Mouse (Mus musculus): Measurements from ENCODE around the gene Cfap77. TPM values are rescaled to one million over a fixed set of nuclear protein-coding genes. Genes with fewer than 3 reads are reported as not detected.

The Cfap77 gene
- polyA plus RNA-seq, 1 experiment from 2014 or later: 0.18 TPM

DNA sequence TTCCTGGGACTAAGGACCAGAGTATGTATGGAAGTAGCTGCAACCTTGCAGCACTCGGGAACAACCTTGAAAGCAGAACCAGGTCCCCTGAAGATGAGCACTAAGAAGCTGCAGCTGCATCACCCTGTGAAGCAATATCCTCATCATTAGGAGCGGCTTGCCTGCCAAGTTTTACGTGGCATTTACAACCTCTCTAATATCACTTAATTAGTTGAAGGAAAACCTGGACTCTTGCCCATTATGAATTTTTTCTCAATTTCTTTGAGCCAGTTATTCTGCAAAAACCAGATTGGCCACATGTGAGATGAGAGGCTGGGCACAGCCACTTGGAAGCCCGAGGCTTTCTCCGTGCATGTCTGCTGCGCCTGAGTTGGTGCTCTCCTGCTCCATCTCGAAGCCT is 159.0 kb downstream of the Cfap77 start:
- no peak for ATAC-seq (replicated peaks; ENCODE audit: extremely low read depth, insufficient read depth, low FRiP score)
- Histone ChIP-seq H3K4me1 (ENCODE audit: control insufficient read depth, insufficient read depth, low read length) (no peaks in the 10 kb centered on the region), H3K27me3 (ENCODE audit: control insufficient read depth, insufficient read depth, low read length) (no peaks in the 10 kb centered on the region), H3K4me2 (ENCODE audit: low read depth, low read length) (no peak overlapping the region), H3K4me3 (ENCODE audit: low read length) (no peak overlapping the region), H3K27ac (ENCODE audit: low read length) (no peak overlapping the region), H3K9ac (ENCODE audit: low read length) (no peak overlapping the region), H3K36me3 (ENCODE audit: control insufficient read depth, insufficient read depth) (peaks cover 8% of the 10 kb centered on the region), H3K9me3 (replicated peaks; ENCODE audit: control insufficient read depth, low read length) (no peaks in the 10 kb centered on the region)
- WGBS: 80% methylated on average over 7 of the region's 7 CpGs

DNA sequence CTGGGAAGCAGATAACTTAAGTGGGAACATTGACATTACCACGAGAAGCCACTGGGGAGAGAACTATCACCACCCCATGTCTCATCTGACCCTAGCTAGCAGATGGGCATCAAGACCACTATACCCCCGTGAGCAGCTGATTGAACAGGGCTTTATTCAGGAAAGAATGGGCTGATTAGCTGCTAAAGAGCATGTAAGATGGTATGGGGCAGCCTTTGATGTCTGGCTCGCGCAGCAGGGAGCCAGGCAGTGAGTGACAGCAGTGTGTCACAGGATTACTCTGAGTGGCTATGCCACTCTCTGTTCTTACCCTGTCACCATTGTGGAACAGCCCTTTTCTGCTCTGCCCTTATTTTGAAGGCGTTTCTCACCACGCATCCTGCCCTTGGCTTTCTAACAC is 161.3 kb downstream of the Cfap77 start:
- H3K27me3 ChIP-seq (ENCODE audit: control insufficient read depth, insufficient read depth, low read length): no peaks in the 10 kb centered on the region
- no peak overlapping the region for H3K4me2 ChIP-seq (ENCODE audit: low read depth, low read length)
- H3K27ac ChIP-seq (ENCODE audit: low read length): no peak overlapping the region
- H3K4me3 ChIP-seq (ENCODE audit: low read length): no peak overlapping the region
- H3K4me1 ChIP-seq (ENCODE audit: control insufficient read depth, insufficient read depth, low read length): no peaks in the 10 kb centered on the region
- peaks cover 12% of the 10 kb centered on the region; the same call in 1 of the 2 replicates for H3K36me3 ChIP-seq (ENCODE audit: control insufficient read depth, insufficient read depth)
- H3K9ac ChIP-seq (ENCODE audit: low read length): no peak overlapping the region
- no peak for ATAC-seq (replicated peaks; ENCODE audit: extremely low read depth, insufficient read depth, low FRiP score)
- WGBS: 73% methylated on average over 6 of the region's 6 CpGs
- no peaks in the 10 kb centered on the region for H3K9me3 ChIP-seq (replicated peaks; ENCODE audit: control insufficient read depth, low read length)

DNA sequence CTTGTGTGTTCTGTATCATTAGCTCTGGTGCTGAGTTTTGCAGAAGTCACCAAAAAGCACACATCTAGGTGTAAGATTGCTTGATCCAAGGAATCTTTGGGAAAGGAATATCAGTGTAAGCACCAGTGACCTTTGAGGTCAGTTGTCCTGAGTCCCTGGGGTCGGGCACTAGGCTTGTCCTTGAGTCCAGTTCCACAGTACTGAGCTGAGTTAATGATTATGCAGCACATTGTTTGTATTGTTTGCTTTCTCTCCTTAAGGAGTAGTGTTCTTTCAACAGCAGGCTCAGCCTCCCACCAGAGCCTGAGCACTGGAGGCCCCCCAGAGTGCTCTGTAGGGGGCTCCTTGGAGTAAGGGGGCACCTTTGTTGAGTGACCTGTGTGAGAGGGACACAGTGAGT is 162.1 kb downstream of the Cfap77 start:
- ATAC-seq (replicated peaks; ENCODE audit: extremely low read depth, insufficient read depth, low FRiP score): no peak
- Histone ChIP-seq H3K4me1 (ENCODE audit: control insufficient read depth, insufficient read depth, low read length) (no peaks in the 10 kb centered on the region), H3K9ac (ENCODE audit: low read length) (no peak overlapping the region), H3K9me3 (replicated peaks; ENCODE audit: control insufficient read depth, low read length) (no peaks in the 10 kb centered on the region), H3K4me2 (ENCODE audit: low read depth, low read length) (no peak overlapping the region), H3K27me3 (ENCODE audit: control insufficient read depth, insufficient read depth, low read length) (no peaks in the 10 kb centered on the region), H3K4me3 (ENCODE audit: low read length) (no peak overlapping the region), H3K36me3 (ENCODE audit: control insufficient read depth, insufficient read depth) (peaks cover 10% of the 10 kb centered on the region), H3K27ac (ENCODE audit: low read length) (no peak overlapping the region)
- WGBS: 74% methylated on average over 1 of the region's 1 CpGs

DNA sequence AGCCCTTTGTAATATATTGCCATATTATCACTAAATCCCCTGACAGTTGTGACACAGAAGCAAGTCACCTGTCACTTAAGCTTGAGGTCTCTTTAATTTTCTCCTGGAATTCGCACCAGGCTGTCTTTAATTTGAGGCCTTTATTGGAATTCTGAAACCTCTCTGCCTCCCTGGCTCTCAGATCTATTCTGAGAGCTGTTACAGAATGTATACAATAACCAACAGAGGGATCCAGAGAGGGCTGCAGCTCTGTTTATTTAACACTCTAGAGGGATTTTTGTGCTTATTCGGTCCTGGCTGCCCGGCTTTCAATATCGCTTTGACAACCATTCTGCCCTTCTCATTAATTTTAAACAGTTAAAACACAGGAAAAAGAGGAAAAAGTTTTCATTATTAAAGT is 170.0 kb downstream of the Cfap77 start:
- ATAC-seq (replicated peaks; ENCODE audit: extremely low read depth, insufficient read depth, low FRiP score): no peak
- Histone ChIP-seq H3K4me1 (ENCODE audit: control insufficient read depth, insufficient read depth, low read length) (no peaks in the 10 kb centered on the region), H3K27me3 (ENCODE audit: control insufficient read depth, insufficient read depth, low read length) (no peaks in the 10 kb centered on the region), H3K4me2 (ENCODE audit: low read depth, low read length) (no peak overlapping the region), H3K9ac (ENCODE audit: low read length) (no peak overlapping the region), H3K36me3 (ENCODE audit: control insufficient read depth, insufficient read depth) (peaks cover 21% of the 10 kb centered on the region), H3K27ac (ENCODE audit: low read length) (no peak overlapping the region), H3K9me3 (replicated peaks; ENCODE audit: control insufficient read depth, low read length) (no peaks in the 10 kb centered on the region), H3K4me3 (ENCODE audit: low read length) (no peak overlapping the region)
- WGBS: 82% methylated on average over 4 of the region's 4 CpGs

DNA sequence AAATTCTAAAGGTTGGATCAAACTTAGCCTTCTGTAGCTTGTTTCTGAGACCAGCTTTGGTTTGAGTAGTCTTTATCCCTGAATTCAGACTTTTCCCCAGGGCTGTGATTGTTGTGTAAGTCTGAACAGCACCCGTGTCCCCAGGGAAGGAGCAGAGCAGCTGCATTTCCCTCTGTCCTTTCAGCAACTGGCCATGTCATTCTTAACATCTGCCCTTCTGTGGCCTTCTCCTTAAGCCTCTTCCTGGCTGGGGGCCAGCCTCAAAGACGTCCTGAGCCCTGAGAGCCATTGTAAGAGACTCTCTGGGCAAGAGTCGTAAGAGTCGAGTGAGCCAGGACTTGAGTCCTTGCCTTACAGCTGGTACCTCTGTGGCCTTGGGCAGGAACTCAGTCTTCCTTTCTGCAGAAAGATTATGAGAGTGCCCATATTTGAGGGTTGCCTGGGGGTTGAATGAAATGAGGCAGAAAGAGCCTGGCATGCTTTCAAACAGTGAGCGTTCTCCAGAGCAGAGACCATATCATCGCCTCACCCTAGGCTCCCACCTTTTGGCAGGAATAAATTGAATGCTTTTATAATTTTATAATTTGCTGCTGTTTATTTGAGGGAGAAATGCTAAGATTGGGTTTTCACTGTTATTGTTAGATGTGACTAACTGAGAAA is 171.9 kb downstream of the Cfap77 start:
- Histone ChIP-seq H3K4me2 (ENCODE audit: low read depth, low read length) (no peak overlapping the region), H3K9me3 (replicated peaks; ENCODE audit: control insufficient read depth, low read length) (no peaks in the 10 kb centered on the region), H3K4me1 (ENCODE audit: control insufficient read depth, insufficient read depth, low read length) (no peaks in the 10 kb centered on the region), H3K27ac (ENCODE audit: low read length) (no peak overlapping the region), H3K36me3 (ENCODE audit: control insufficient read depth, insufficient read depth) (peaks cover 16% of the 10 kb centered on the region), H3K9ac (ENCODE audit: low read length) (no peak overlapping the region), H3K4me3 (ENCODE audit: low read length) (no peak overlapping the region), H3K27me3 (ENCODE audit: control insufficient read depth, insufficient read depth, low read length) (no peaks in the 10 kb centered on the region)
- 74% methylated on average over 6 of the region's 6 CpGs for WGBS
- ATAC-seq (replicated peaks; ENCODE audit: extremely low read depth, insufficient read depth, low FRiP score): no peak

DNA sequence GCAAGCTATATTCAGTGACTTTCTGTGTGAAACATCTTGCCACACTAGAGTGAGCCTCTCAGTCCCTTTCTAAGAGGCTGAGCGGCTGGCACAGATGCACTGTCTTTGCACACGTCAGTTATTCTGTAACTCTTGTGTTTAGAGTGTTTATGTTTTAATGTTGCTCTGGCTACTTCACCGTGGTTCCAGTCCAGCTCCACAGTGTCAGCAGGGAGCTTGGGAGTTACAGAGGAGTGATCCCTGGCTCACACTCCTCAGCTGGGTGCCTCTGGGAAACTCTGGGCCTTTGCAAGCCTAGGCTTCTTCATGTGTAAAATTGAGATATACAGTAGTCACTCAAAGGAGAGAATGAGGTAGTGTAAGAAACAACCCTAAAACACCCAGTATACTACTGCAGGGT is 172.8 kb downstream of the Cfap77 start:
- Histone ChIP-seq H3K9me3 (replicated peaks; ENCODE audit: control insufficient read depth, low read length) (no peaks in the 10 kb centered on the region), H3K36me3 (ENCODE audit: control insufficient read depth, insufficient read depth) (peaks cover 16% of the 10 kb centered on the region), H3K27ac (ENCODE audit: low read length) (no peak overlapping the region), H3K27me3 (ENCODE audit: control insufficient read depth, insufficient read depth, low read length) (no peaks in the 10 kb centered on the region), H3K4me1 (ENCODE audit: control insufficient read depth, insufficient read depth, low read length) (no peaks in the 10 kb centered on the region), H3K4me3 (ENCODE audit: low read length) (no peak overlapping the region), H3K9ac (ENCODE audit: low read length) (no peak overlapping the region), H3K4me2 (ENCODE audit: low read depth, low read length) (no peak overlapping the region)
- no peak for ATAC-seq (replicated peaks; ENCODE audit: extremely low read depth, insufficient read depth, low FRiP score)
- WGBS: 86% methylated on average over 3 of the region's 3 CpGs

DNA sequence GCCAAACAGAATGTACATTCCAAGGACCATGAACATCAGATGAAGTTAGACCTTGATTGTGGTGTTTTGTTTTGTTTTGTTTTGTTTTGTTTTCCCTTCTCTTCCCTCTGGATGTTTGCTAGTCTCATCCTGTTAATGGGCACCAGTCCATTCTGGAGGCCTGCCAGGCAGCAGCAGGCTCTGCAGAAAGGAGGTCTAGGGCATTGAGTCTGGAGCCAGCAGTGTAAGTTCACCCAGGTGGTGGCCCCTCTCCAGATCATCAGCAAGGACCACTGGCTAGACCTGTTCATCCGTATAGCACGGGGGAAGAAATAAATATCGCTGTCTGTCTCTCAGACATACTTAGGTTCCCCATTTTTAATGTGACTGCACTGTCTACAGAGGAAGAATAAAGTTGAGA is 173.6 kb downstream of the Cfap77 start:
- Histone ChIP-seq H3K27ac (ENCODE audit: low read length) (no peak overlapping the region), H3K36me3 (ENCODE audit: control insufficient read depth, insufficient read depth) (peaks cover 16% of the 10 kb centered on the region), H3K27me3 (ENCODE audit: control insufficient read depth, insufficient read depth, low read length) (no peaks in the 10 kb centered on the region), H3K4me2 (ENCODE audit: low read depth, low read length) (no peak overlapping the region), H3K4me1 (ENCODE audit: control insufficient read depth, insufficient read depth, low read length) (no peaks in the 10 kb centered on the region), H3K4me3 (ENCODE audit: low read length) (no peak overlapping the region), H3K9ac (ENCODE audit: low read length) (no peak overlapping the region), H3K9me3 (replicated peaks; ENCODE audit: control insufficient read depth, low read length) (no peaks in the 10 kb centered on the region)
- ATAC-seq (replicated peaks; ENCODE audit: extremely low read depth, insufficient read depth, low FRiP score): no peak
- WGBS: 98% methylated on average over 3 of the region's 3 CpGs

Other genes starting within 250 kb of the Cfap77 start
- 6.1 and 8.2 TPM in 2 replicates for gene Gtf3c4, start 214.7 kb downstream of the Cfap77 start, polyA plus RNA-seq (2015; fragmentation: Nextera tagmentation; extraction: Ambion mirVana)
- gene Ddx31, start 214.7 kb downstream of the Cfap77 start, polyA plus RNA-seq (2015; fragmentation: Nextera tagmentation; extraction: Ambion mirVana): 7.6 and 7.8 TPM in 2 replicates
- not detected in 2 replicates for gene Barhl1, start 138.4 kb downstream of the Cfap77 start, polyA plus RNA-seq (2015; fragmentation: Nextera tagmentation; extraction: Ambion mirVana)
- gene Ttf1, start 5.2 kb upstream of the Cfap77 start, polyA plus RNA-seq (2015; fragmentation: Nextera tagmentation; extraction: Ambion mirVana): 6.9 and 7.1 TPM in 2 replicates
- gene Setx, start 69.1 kb upstream of the Cfap77 start, polyA plus RNA-seq (2015; fragmentation: Nextera tagmentation; extraction: Ambion mirVana): 5.7 and 7.6 TPM in 2 replicates
- 0.14 and 0.24 TPM in 2 replicates for gene Ntng2, start 197.9 kb upstream of the Cfap77 start, polyA plus RNA-seq (2015; fragmentation: Nextera tagmentation; extraction: Ambion mirVana)